Mouse (Mus musculus) left cerebral cortex, postnatal 36 days (tissue): ENCODE data around the gene Trpc4ap. TPM values are rescaled to one million over a fixed set of nuclear protein-coding genes. Genes with fewer than 3 reads are reported as not detected.
"Not testable (repeated sequence)": the region's sequence is repeated elsewhere in the genome, so short reads cannot be mapped to it uniquely, and the experiment has no call there.

Experiments
- DNase-seq, 2 experiments: peaks; one replicate each; pipeline ENCODE4 v3.0.0; 2021 to 2022; ENCODE audit warnings: low spot score in 2 of 2, mixed read lengths in 1 of 2
- intact Hi-C: fragments of 180-260 bp; cut with DNase I; formaldehyde crosslinking; loops from one replicate; pipeline ENCODE4 v1.15.1; 2025
- total RNA-seq, 2 experiments: library from RNA; stranded (reverse); gene quantifications; 2 replicates each; pipeline ENCODE4 v1.2.3; 2021

Trpc4ap gene
- total RNA-seq, result 100 to 1,000 TPM; 148 to 149 TPM

DNA sequence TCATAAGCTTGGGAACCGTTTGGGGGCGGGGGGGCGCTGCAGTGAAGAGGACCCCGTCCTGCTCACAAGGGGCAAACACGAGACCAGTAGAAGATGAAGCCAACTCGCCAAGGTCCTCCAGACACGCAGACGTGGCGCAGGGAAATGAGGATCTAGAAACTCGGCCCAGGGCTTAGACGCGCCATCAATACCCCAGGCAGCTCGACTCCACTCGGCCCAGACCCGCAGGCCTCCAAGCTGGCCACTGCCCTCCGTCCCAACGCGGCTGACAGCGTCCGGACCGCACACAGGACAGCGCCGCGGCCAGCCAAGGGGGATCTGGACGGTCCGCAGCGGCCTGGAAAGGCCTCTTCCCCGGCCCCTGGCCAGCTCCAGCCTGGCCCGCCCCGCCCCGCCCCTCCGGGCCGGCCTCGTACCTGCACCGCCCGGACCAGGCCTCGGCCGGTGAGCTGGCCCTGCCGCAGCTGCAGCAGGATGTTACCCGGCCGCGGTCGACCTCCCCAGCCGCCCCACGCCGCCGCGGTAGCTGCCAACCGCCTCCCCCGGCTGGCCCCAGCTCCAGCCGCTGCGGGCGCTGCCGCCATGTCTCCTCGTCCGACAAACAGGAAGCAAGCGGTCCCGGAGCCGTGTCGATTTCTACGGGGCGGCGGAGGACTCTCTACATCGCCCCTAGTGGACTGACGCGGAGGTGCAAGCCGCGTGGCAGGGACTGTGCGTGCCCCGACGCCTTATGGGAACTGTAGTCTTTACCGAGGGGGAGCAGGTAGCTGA, at the start of gene Trpc4ap:
Gene Trpc4ap (minus strand): TSS at position 662 of the 771 bp plus-strand sequence.
- intact Hi-C loops, result no loop called here
- peak; percentile 97 to 98 for DNase-seq

DNA sequence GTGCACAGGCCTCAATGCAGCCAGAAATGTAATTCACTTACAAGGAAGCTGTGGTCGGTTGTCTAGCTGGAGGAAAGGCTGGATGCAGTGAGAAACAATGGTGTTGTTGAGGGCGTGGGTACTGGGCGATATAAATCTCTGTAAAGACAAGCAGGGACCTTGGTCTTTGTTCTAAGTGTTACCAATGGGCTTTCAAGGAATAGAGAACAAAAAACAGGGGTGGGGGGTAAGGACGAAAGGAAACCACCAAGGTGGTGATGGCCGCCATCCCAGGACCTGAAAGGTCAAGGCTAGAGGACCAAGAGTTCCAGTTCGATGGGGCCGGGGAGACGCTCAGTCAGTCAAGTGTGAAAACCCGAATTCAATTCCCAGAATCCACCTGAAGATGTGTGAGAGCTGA, 45.6 kb upstream of the Trpc4ap start:
- intact Hi-C loops, result no loop called here

DNA sequence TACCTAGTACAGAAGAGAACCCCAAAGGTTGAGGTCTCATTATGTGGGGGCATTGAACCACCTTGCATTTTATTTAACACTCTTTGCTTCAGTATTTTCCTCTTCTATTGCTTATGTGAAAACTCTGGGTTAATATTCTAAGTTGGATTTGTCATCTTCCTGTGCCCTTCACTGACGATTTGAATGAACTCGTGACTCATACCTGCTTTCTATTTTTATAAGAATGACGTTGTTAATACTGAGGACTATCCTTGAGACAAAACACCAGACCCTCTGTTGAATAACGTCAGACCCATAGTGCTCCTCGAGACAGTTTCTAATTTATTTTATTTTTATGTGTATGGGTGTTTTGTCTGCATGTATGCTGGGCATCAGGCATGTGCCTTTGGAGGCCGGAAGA, 44.8 kb upstream of the Trpc4ap start:
- intact Hi-C loops, result no loop called here
- no peak for DNase-seq

More for the DNA sequence above, 45.6 kb upstream of the Trpc4ap start:
- DNase-seq, result no peak

DNA sequence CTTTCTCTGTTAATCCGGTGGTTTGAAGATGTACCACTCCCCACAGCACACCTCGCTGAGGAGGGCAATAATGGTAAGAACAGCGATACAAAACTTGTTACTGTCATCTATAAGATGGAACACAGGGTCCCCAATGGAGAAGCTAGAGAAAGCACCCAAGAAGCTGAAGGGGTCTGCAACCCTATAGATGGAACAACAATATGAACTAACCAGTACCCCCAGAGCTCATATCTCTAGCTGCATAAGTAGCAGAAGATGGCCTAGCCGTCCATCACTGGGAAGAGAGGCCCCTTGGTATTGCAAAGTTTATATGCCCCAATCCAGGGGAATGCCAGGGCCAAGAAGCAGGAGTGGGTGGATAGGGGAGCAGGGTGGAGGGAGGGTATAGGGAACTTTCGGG, 43.6 kb upstream of the Trpc4ap start, which contains the start of gene Gm17581:
Gene Gm17581 (minus strand): TSS at position 101 of the 400 bp plus-strand sequence.
- intact Hi-C loops, DNase-seq: not testable (repeated sequence)

DNA sequence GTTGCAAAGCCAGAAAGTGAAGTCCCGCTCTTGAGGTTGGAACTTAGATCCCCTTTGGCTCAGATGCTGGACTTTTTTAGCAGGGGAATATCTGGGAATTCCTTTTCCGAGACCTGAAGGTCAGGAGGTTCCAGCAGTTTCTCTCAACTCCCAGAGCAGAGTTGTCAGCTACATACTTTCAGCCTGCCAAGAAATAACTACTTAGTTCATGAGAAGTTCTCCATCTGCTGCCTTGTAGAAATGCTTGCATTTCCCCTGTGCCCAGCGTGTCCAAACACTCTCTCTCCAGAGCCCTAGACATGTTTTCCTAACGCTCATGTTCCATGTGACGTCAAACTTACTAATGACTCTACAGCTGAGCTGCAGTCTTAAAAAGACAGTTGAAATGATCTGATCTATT, 42.9 kb upstream of the Trpc4ap start:
- intact Hi-C loops, result no loop called here
- DNase-seq, result no peak

DNA sequence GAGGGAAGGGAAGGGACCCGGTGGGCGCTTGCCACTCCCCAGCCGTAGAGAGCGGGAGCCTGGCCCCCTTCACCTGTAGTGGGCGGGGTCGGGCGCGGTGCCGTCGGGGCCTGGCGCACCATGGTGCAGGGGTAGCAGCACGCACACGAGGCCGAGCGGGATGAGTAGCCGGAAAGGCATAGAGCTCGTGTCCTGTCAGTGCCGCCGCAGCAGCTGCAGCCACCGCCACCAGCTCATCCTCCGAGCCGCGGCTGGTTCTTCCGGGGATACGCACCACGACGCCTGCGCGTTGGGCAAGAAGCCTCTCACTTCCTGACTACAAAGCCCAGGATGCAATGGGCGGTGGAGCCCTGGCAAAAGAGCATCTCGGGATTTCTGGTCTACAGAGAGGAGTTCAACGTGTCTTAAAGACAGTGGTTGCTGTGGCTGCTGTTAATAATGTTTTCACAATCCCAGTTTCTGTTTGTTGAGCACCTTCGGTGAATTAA, 37.0 kb upstream of the Trpc4ap start, which contains the start of gene Edem2:
Gene Edem2 (minus strand): TSS at position 318 of the 488 bp plus-strand sequence.
- intact Hi-C loops, result no loop called here

DNA sequence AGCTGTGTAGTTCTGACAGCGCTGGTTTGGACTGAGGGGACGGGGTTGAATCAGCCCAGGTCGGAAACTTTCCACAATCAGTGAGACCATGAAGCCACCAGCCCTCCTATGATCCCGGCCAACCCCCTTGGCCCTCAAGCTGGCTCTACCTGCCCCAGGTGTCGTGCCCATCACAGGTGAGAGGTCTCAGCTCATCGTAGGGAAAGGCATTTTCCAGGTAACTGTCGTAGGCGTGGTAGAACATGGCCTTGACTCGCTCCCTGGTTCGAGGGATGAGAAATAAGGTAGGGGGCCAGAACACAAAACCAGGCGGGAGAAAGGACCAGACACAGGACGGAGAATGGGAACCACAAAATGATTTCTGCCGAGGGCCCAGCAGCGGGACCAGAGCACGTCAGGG, 36.6 kb upstream of the Trpc4ap start:
- intact Hi-C loops, result no loop called here

More for the DNA sequence above, 37.0 kb upstream of the Trpc4ap start, which contains the start of gene Edem2:
- DNase-seq, result peak; percentile 89 to 90

DNA sequence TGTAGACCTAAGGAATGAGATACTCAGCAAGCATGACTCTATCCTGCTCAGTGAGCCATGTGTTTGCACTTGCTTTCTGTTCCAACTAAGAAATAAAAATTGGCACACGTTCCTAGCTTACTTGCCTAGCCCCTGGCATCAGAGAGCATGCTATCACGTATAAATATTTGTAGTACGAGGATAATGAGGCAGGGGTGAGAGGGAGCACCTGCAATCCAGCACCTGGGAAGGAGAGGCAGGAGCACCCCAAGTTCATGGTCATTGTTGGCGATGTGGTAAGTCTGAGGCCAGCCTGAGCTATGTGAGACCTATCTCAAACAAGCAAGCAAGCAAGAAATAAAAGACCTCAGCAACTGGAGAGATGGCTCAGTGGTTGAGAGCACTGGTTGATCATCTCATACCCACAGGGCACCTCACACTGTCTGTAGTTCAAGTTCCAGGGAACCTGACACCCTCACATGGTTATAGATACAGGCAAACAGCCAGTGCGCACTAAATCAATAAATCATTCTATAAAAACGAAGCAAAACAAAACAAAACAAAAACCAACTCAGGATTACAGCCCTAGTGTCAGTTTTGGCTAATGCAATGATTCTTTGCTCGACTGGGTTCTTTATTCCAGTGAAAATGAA, 35.7 kb upstream of the Trpc4ap start:
- no peak for DNase-seq

More for the DNA sequence above, 36.6 kb upstream of the Trpc4ap start:
- DNase-seq, result no peak

DNA sequence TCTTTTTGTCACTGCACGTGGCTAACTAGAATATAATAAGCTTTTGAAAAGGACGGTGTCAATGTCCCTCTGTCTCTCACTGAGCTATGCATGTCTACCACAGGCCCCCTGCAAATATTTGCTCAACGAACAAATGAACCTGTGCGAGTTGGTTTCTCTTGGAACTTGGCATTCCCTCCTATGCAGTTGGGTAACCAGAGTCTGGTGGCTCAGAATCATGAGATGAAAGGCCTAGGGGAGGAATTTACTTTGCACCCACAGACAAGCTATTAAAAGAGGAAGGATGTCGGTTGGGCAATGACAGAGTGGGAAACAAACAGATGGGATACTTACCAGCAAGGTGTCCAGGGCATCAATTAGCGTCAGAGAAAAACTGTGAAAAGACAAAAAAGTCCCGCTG, 34.1 kb upstream of the Trpc4ap start:
- intact Hi-C loops, result no loop called here
- no peak for DNase-seq

More for the DNA sequence above, 35.7 kb upstream of the Trpc4ap start:
- intact Hi-C loops, result no loop called here

DNA sequence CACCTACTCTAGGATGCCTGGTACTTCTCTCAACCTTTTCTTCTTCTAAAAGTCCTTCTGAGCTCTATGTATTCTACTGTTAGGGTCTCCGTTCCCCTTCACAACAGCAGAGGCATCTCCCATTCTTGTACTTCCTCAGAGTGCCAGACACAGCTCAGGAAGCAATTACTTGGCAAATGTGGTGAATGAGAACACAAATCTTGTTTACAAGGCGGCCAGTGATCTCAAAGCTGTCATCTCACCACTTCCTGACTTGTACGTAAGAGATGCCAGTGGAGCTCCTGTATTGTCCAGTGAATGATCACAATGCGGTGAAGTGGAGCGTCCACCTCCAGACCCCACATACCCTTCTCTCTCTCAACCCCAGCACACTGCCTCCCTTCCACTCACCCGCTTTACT, 32.3 kb upstream of the Trpc4ap start:
- intact Hi-C loops, result no loop called here
- DNase-seq, result no peak

DNA sequence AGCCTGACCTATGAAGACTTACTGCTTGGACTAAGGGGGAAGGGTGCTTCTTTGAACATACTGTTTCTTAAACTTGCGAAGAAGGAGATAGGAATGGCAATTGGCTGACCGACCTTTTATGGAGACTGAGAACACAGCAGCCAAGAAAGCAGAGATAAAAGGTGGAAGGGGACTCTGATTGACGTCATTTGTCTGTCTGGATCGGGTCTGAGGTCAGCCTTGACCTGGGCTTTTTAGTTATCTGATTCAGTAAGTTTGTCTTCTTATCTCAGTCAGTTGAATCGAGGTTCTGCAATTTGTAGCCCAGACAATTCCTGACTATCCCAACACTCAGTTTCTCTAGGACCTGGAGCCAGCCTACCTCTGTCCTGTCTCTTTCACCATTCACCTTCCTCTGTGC, 31.9 kb upstream of the Trpc4ap start:
- intact Hi-C loops, result no loop called here
- no peak for DNase-seq

DNA sequence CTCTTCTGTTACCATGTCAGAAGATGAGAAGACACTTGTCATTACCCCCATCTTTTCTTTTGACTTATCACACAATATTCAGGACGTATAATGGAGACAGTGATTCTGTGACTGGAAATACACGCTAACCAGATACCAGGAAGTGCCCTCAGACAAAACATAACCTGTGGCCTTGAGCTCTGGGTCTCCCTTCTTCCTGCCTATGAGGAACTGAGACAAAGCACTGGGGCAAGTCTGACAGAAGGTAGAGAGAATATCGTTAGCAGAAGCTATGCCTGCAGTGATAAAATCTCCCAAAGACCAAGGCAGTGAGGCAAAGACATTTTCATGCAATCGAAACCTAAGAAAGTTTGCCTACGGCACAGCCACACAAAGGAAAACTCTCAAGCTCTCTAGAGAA, 28.4 kb upstream of the Trpc4ap start:
- DNase-seq, result no peak
- intact Hi-C loops, result no loop called here

DNA sequence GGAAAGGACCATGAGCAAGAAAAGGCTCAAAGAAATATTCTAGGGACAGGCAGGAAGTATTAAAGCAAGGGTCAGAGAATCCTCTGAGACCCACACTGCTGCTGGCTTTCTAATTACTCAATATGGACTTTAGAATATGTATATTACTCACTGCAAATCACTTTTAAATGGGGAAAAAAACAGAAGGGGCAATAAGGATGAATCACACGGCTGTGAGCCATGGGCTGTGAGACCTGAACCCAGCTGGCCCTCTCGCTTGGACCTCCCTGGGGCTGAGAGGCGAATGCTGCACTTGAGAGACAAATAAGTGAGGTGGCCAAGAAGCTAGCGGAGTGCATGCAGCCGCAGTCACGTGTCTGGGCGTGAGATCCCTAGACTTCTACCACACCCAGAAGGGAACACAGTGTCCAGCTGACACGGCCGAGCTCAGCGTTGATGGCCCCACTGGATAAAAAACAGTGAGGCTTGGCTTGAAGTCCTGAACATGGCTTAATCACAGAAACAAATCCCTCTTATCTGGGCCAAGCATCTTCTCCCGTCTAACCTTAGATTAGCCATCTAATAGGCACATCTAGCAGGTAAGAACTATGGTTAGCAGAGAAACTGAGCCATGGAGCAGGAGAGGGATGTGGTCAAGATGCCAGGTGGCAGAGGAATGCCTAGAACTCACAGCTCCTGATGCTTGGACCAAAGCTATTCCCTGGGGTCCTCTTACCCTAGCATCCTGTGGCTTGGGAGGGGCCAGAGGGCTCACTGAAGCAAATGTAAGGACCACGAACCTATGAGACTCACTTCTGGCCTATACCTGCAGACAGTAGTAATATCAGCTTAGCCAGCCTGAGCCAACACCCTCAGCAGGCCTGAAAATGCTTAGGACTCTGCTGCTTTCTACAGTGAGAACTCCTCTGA, 25.2 kb upstream of the Trpc4ap start:
- DNase-seq, result no peak
- intact Hi-C loops, result no loop called here

DNA sequence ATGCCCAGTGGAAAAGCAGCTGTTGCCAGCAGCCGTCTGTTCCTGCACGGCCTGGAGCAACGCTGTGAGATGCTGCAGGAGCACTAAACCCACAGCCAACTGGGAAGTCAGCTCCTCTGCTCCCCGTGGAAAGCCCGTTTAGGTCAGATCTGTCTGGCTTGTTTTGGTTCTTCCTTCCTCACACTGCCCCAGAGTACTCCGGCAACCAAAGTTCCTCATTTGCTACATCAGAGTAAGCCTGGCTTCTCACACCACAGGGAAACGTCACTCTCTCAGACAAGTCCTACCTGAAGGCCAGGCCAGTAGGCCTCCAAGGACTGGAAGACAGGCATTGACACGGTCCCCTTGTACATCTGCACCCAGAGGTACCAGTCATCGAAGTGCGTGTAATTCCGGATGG, 18.4 kb upstream of the Trpc4ap start:
- intact Hi-C loops, result no loop called here
- no peak for DNase-seq

DNA sequence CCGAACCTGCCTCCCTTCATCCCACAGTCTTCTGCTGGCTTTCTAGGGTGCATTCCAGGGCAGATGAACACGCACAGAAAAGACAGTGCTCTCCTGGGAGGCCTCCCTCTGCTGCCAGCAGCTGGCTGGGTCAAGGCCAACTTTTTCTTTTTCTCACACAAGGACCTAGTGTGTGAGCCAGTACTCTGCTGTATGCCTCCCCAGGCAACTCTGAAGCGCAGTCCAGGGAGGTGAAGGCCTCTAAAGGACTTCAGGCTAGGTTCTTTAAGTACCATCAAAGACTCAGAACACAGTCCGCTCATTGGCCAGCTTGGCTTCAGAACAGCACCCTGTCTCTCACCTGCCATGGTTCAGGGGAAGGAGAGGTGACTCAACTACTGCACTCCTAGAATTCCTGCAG, 15.1 kb upstream of the Trpc4ap start:
- DNase-seq, result no peak
- intact Hi-C loops, result no loop called here

DNA sequence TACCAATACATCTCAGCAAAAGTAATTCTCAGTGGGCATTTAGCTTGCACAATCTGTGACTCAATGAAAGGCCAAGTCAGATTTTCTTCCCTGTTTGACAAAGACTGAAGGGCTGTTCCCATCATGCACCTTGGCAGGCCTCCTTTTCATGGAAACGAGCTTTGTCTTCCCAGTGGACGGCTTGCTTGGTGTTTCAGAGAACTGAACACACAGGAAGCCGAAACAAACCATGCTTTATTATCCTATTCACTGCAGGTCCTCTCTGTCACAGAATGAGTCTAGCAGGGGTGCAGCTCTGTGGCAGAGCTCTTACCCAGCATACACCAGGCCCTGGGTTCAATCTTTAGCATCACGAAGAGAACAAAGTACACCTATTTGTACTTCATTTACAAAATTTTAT, 11.4 kb upstream of the Trpc4ap start:
- DNase-seq, result no peak
- intact Hi-C loops, result no loop called here

DNA sequence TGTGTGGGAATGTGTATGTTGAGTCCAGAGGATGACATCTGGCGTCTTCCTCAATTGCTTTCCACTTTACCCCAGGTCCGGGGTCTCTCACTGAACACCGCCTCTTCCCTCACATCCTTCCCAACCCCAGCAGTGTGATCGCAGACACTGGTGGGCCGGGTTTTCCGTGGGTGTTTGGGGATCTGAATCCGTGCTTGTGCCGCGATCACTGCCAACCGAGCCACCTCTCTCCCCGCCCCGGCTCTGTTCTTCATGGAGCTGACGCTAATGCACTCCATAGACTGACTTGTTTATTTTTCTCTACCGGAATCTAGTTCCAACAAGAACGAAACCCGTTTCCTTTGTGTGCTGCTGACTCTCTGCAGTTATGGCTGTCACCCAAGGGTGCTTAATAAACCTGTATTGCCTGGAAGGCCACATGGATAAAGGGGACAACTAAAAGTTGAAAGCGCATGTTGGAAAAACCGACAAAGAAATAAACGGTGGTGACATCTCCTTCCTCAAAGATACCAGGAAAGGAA, 9.3 kb upstream of the Trpc4ap start:
- no peak for DNase-seq
- intact Hi-C loops, result no loop called here

DNA sequence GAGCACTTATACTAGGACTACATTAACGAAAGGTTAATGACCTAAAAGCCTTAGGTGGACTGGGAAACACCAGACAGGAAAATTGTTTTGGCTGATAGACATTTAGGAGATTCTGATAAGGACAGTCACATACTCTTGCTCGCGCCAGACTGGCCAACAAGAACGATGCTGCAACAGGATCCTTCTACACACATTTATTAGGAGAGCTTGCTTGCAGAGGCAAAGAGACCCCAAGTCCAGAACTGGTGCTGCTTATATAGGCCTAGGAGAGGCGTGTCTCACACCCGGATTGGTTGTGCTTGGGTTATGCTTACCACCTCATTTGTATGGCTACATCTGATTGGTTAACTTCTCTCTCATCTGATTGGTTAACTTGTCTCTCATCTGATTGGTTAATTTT, 6.3 kb upstream of the Trpc4ap start:
- not testable (repeated sequence) for DNase-seq
- intact Hi-C loops, result loop anchor here (5.0 kb wide), 1 partner anchor 69 kb away; no protein-coding TSS in a partner anchor

DNA sequence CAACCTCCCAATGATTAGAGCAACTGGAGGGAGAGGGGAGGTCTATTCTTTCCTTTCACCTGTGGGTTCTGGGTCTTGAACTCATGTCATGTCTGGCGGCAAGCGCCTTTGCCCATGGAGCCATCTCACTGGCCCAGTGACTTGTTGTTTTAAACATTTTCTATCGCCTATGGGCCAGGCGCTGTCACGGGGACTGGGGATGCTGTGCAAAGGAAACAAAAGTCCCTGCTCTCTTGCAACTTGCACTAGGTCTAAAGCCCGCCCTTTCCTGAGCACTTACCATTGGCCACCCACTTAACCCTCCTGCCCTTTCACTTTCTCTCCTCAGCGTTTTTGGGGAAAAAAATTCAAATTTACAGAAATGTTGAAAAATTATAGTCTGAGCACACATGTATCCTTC, 4.7 kb upstream of the Trpc4ap start:
- no peak for DNase-seq
- intact Hi-C loops, result loop anchor here (5.0 kb wide), 1 partner anchor 70 kb away; no protein-coding TSS in a partner anchor
